Mouse (Mus musculus) R1 (cell line): ENCODE results near the gene Tnrc6b.
"Not testable (repeated sequence)": the region's sequence is repeated elsewhere in the genome, so short reads cannot be mapped to it uniquely, and the experiment has no call there.

Experiments used
- DNase-seq: peaks from one replicate; pipeline ENCODE4 v3.0.0-alpha.2; 2018; ENCODE audit warnings: low read depth, low spot score

The Tnrc6b gene

GRCm38 (mm10) chr15:80913803-80914202 is 202.7 kb downstream of the Tnrc6b start:
- DNase-seq, result peak; percentile 58

- no peak for DNase-seq
Observed at GRCm38 (mm10) chr15:80915850-80916249, 204.7 kb downstream of the Tnrc6b start.

- DNase-seq, result no peak
Observed at GRCm38 (mm10) chr15:80916621-80917020, 205.5 kb downstream of the Tnrc6b start.

GRCm38 (mm10) chr15:80920346-80920745 is 209.2 kb downstream of the Tnrc6b start:
- peak; percentile 67 for DNase-seq

GRCm38 (mm10) chr15:80921781-80922180 is 210.7 kb downstream of the Tnrc6b start:
- peak; percentile 76 for DNase-seq

- no peak for DNase-seq
Observed at GRCm38 (mm10) chr15:80924211-80924610, 213.1 kb downstream of the Tnrc6b start.

- DNase-seq, result peak; percentile 75
Observed at GRCm38 (mm10) chr15:80928811-80929355, 217.8 kb downstream of the Tnrc6b start.

- DNase-seq, result peak; percentile 76
Observed at GRCm38 (mm10) chr15:80930048-80930571, 219.0 kb downstream of the Tnrc6b start.

- not testable (repeated sequence) for DNase-seq
Observed at GRCm38 (mm10) chr15:80930676-80931320, 219.7 kb downstream of the Tnrc6b start.

- no peak for DNase-seq
Observed at GRCm38 (mm10) chr15:80931345-80931960, 220.3 kb downstream of the Tnrc6b start.

GRCm38 (mm10) chr15:80934841-80935240 is 223.7 kb downstream of the Tnrc6b start:
- DNase-seq, result no peak

- no peak for DNase-seq
Observed at GRCm38 (mm10) chr15:80936686-80937085, 225.6 kb downstream of the Tnrc6b start.

- no peak for DNase-seq
Observed at GRCm38 (mm10) chr15:80938615-80939014, 227.5 kb downstream of the Tnrc6b start.

- DNase-seq, result no peak
Observed at GRCm38 (mm10) chr15:80939401-80939800, 228.3 kb downstream of the Tnrc6b start.

- no peak for DNase-seq
Observed at GRCm38 (mm10) chr15:80941468-80942040, 230.4 kb downstream of the Tnrc6b start.

- DNase-seq, result peak; percentile 63
Observed at GRCm38 (mm10) chr15:80945851-80946250, 234.7 kb downstream of the Tnrc6b start.

- peak; percentile 94 for DNase-seq
Observed at GRCm38 (mm10) chr15:80948145-80949135, 237.3 kb downstream of the Tnrc6b start, which contains the start of gene Adsl. Gene Adsl (plus strand): TSS chr15:80948490.

- no peak for DNase-seq
Observed at GRCm38 (mm10) chr15:80949431-80949830, 238.3 kb downstream of the Tnrc6b start.

GRCm38 (mm10) chr15:80950055-80950454 is 238.9 kb downstream of the Tnrc6b start:
- DNase-seq, result no peak

GRCm38 (mm10) chr15:80953971-80954370 is 242.9 kb downstream of the Tnrc6b start:
- no peak for DNase-seq

GRCm38 (mm10) chr15:80954861-80955260 is 243.7 kb downstream of the Tnrc6b start:
- DNase-seq, result peak; percentile 65
